Mouse (Mus musculus) kidney, adult 2 months (tissue): Measurements from ENCODE around the gene Alk.

ENCODE experiments used
- CTCF ChIP-seq: fragments of 200-500 bp; conservative IDR thresholded peaks from 2 replicates; pipeline ENCODE4 v1.5.1; 2011; ENCODE audit warnings: low read depth, mild to moderate bottlenecking, control low read depth, low read length, moderate library complexity, mixed read lengths; ENCODE audit not compliant: insufficient read depth, insufficient read length
- POLR2A ChIP-seq: fragments of 200-500 bp; IDR thresholded peaks from one replicate; pipeline ENCODE4 v1.6.1; 2011; ENCODE audit warnings: low read depth, low read length, control low read depth

- TF ChIP-seq CTCF (no peak), POLR2A (no peak)
Observed at GRCm38 (mm10) chr17:72332909-72333308, 271.5 kb downstream of the Alk start.
